Mouse (Mus musculus) left cerebral cortex, adult 2 months (tissue): Measurements from ENCODE around the gene Smo. TPM values are rescaled to one million over a fixed set of nuclear protein-coding genes. Genes with fewer than 3 reads are reported as not detected.
"Not testable (repeated sequence)": the region's sequence is repeated elsewhere in the genome, so short reads cannot be mapped to it uniquely, and the experiment has no call there.

ENCODE experiments used
- DNase-seq, 2 experiments: peaks; one replicate each; pipeline ENCODE4 v3.0.0; 2021 to 2022; ENCODE audit warnings: low spot score in 2 of 2, mixed read lengths in 1 of 2; ENCODE audit errors: extremely low spot score in 1 of 2
- H3K27ac ChIP-seq: fragments of 200-600 bp; 2 replicates; pipeline ENCODE4 v1.8.1; 2022
- H3K4me3 ChIP-seq: fragments of 200-600 bp; 2 replicates; pipeline ENCODE4 v1.8.1; 2022
- CTCF ChIP-seq: fragments of 200-600 bp; IDR thresholded peaks from 2 replicates; pipeline ENCODE4 v1.8.1; 2022; ENCODE audit warnings: antibody characterized with exemption, mild to moderate bottlenecking, moderate library complexity
- intact Hi-C: fragments of 180-260 bp; cut with DNase I; formaldehyde crosslinking; loops from one replicate; pipeline ENCODE4 v1.15.1; 2025
- total RNA-seq, 2 experiments: library from RNA; stranded (reverse); gene quantifications; 2 replicates each; pipeline ENCODE4 v1.2.3; 2021

Gene Smo
- total RNA-seq, 2 experiments from 2014 or later, result 9.0 to 9.2 TPM

GRCm38 (mm10) chr6:29735689-29736451 is 567 bp downstream of the Smo start:
- Histone ChIP-seq H3K27ac (peak overlapping the region; percentile 53), H3K4me3 (peak overlapping the region; percentile 65)
- intact Hi-C loops, result no loop called here
- no peak for TF ChIP-seq CTCF
- DNase-seq, result no peak

GRCm38 (mm10) chr6:29736610-29737458 is 1.5 kb downstream of the Smo start:
- Histone ChIP-seq H3K4me3 (peak overlapping the region; percentile 65), H3K27ac (no peak overlapping the region)
- no peak for DNase-seq
- TF ChIP-seq CTCF, result no peak
- intact Hi-C loops, result no loop called here

GRCm38 (mm10) chr6:29751466-29752152 is 16.3 kb downstream of the Smo start:
- DNase-seq, result no peak
- no peak overlapping the region for H3K27ac ChIP-seq
- H3K4me3 ChIP-seq, result no peak overlapping the region
- intact Hi-C loops, result loop anchor here (10.0 kb wide), 1 partner anchor 213 kb away; no protein-coding TSS in a partner anchor
- no peak for TF ChIP-seq CTCF

- intact Hi-C loops, result loop anchor here (10.0 kb wide), 1 partner anchor 211 kb away; no protein-coding TSS in a partner anchor
- H3K4me3 ChIP-seq, result no peak overlapping the region
- no peak for DNase-seq
- no peak overlapping the region for H3K27ac ChIP-seq
- TF ChIP-seq CTCF, result no peak
Measured at GRCm38 (mm10) chr6:29753336-29753735, 18.0 kb downstream of the Smo start.

- Histone ChIP-seq H3K27ac (no peak overlapping the region), H3K4me3 (no peak overlapping the region)
- intact Hi-C loops, result loop anchor here (10.0 kb wide), 1 partner anchor 209 kb away; no protein-coding TSS in a partner anchor
- DNase-seq, result no peak
- TF ChIP-seq CTCF, result no peak
Measured at GRCm38 (mm10) chr6:29756001-29756400, 20.7 kb downstream of the Smo start.

GRCm38 (mm10) chr6:29756476-29756875 is 21.2 kb downstream of the Smo start:
- intact Hi-C loops, result loop anchor here (10.0 kb wide), 1 partner anchor 208 kb away; no protein-coding TSS in a partner anchor
- Histone ChIP-seq H3K27ac (no peak overlapping the region), H3K4me3 (no peak overlapping the region)
- no peak for DNase-seq
- no peak for TF ChIP-seq CTCF

GRCm38 (mm10) chr6:29758417-29758816 is 23.1 kb downstream of the Smo start:
- peak; percentile 67 to 75 for DNase-seq
- Histone ChIP-seq H3K4me3 (no peak overlapping the region), H3K27ac (no peak overlapping the region)
- peak; percentile 91 for TF ChIP-seq CTCF
- intact Hi-C loops, result loop anchor here (1.0 to 10.0 kb wide), 2 partner anchors 46 to 206 kb away; no protein-coding TSS in a partner anchor

- intact Hi-C loops, result loop anchor here (10.0 kb wide), 1 partner anchor 206 kb away; no protein-coding TSS in a partner anchor
- no peak overlapping the region for H3K27ac ChIP-seq
- no peak overlapping the region for H3K4me3 ChIP-seq
- no peak for DNase-seq
- no peak for TF ChIP-seq CTCF
Measured at GRCm38 (mm10) chr6:29759012-29759679, 23.8 kb downstream of the Smo start.

- intact Hi-C loops, H3K27ac ChIP-seq, H3K4me3 ChIP-seq, DNase-seq: not testable (repeated sequence)
Measured at GRCm38 (mm10) chr6:29760397-29760796, 25.1 kb downstream of the Smo start.

- no peak for DNase-seq
- TF ChIP-seq CTCF, result no peak
- intact Hi-C loops, result no loop called here
- H3K4me3 ChIP-seq, result no peak overlapping the region
- no peak overlapping the region for H3K27ac ChIP-seq
Measured at GRCm38 (mm10) chr6:29761282-29761681, 26.0 kb downstream of the Smo start.

- no peak overlapping the region for H3K4me3 ChIP-seq
- DNase-seq, result no peak
- peak; percentile 62 for TF ChIP-seq CTCF
- intact Hi-C loops, result no loop called here
- H3K27ac ChIP-seq, result no peak overlapping the region
Measured at GRCm38 (mm10) chr6:29762524-29762923, 27.2 kb downstream of the Smo start.
